Mouse (Mus musculus) midbrain, embryonic 10.5 days (tissue): ENCODE data around the gene Zswim1. TPM values are rescaled to one million over a fixed set of nuclear protein-coding genes. Genes with fewer than 3 reads are reported as not detected.
"Not testable (repeated sequence)": the region's sequence is repeated elsewhere in the genome, so short reads cannot be mapped to it uniquely, and the experiment has no call there.

ENCODE experiments used
- DNase-seq: peaks from one replicate; pipeline ENCODE4 v3.0.0-alpha.2; 2017; ENCODE audit warnings: low spot score
- H3K27ac ChIP-seq: fragments of 300-500 bp; sonication (generic); replicated peaks from 2 replicates; pipeline ENCODE4 v1.5.1; 2016; ENCODE audit warnings: mild to moderate bottlenecking
- H3K27me3 ChIP-seq: fragments of 300-500 bp; sonication (generic); 2 replicates; pipeline ENCODE4 v1.6.1; 2016; ENCODE audit warnings: low read depth, mild to moderate bottlenecking; ENCODE audit not compliant: poor library complexity, severe bottlenecking
- H3K36me3 ChIP-seq: fragments of 300-500 bp; sonication (generic); 2 replicates; pipeline ENCODE4 v1.6.1; 2016; ENCODE audit warnings: mild to moderate bottlenecking, moderate library complexity
- H3K4me1 ChIP-seq: fragments of 300-500 bp; sonication (generic); 2 replicates; pipeline ENCODE4 v1.6.1; 2016
- H3K4me3 ChIP-seq: fragments of 300-500 bp; sonication (generic); 2 replicates; pipeline ENCODE4 v1.5.1; 2016; ENCODE audit warnings: mild to moderate bottlenecking, moderate library complexity
- H3K9me3 ChIP-seq: fragments of 300-500 bp; sonication (generic); replicated peaks from 2 replicates; pipeline ENCODE4 v1.6.1; 2016; ENCODE audit warnings: mild to moderate bottlenecking
- WGBS: fragments of 180-500 bp; shearing (Covaris S2); methylation state at CpG from one replicate; pipeline ENCODE4 v1.1.7; 2016; 5-methylcytosine and 5-hydroxymethylcytosine counted together
- polyA plus RNA-seq: library from polyadenylated mRNA; unstranded; fragments of >200 nt; fragmentation: Nextera tagmentation; extraction: Ambion mirVana; gene quantifications from 2 replicates; pipeline ENCODE4 v1.2.1, GENCODE M21; 2016

Zswim1 gene
- polyA plus RNA-seq, 1 experiment from 2014 or later: 24.7 TPM

GRCm38 (mm10) chr2:164863411-164863810 lies 40.9 kb downstream of the Zswim1 start:
- 90% methylated on average over 9 of the region's 9 CpGs for WGBS

GRCm38 (mm10) chr2:164864593-164864992 lies 42.1 kb downstream of the Zswim1 start:
- no peak overlapping the region for H3K27ac ChIP-seq

More at GRCm38 (mm10) chr2:164863411-164863810, 40.9 kb downstream of the Zswim1 start:
- H3K27ac ChIP-seq, DNase-seq, H3K9me3 ChIP-seq, H3K4me3 ChIP-seq, H3K36me3 ChIP-seq: not testable (repeated sequence)
- peaks cover 24% of the 10 kb centered on the region for H3K4me1 ChIP-seq
- H3K27me3 ChIP-seq: peaks cover 16% of the 10 kb centered on the region

GRCm38 (mm10) chr2:164866741-164867551 lies 44.5 kb downstream of the Zswim1 start:
- H3K27me3 ChIP-seq: no peaks in the 10 kb centered on the region
- H3K27ac ChIP-seq: no peak overlapping the region
- no peaks in the 10 kb centered on the region for H3K36me3 ChIP-seq
- DNase-seq: no peak
- peaks cover 6% of the 10 kb centered on the region; the same call in 1 of the 2 replicates for H3K9me3 ChIP-seq
- H3K4me3 ChIP-seq: no peak overlapping the region
- peaks cover 14% of the 10 kb centered on the region for H3K4me1 ChIP-seq
- WGBS: 71% methylated on average over 16 of the region's 16 CpGs

More at GRCm38 (mm10) chr2:164864593-164864992, 42.1 kb downstream of the Zswim1 start:
- peaks cover 17% of the 10 kb centered on the region for H3K4me1 ChIP-seq
- no peak overlapping the region for H3K4me3 ChIP-seq
- 80% methylated on average over 4 of the region's 4 CpGs for WGBS
- H3K36me3 ChIP-seq: no peaks in the 10 kb centered on the region
- peaks cover 5% of the 10 kb centered on the region for H3K27me3 ChIP-seq
- no peak for DNase-seq
- H3K9me3 ChIP-seq: peaks cover 6% of the 10 kb centered on the region; the same call in 1 of the 2 replicates

GRCm38 (mm10) chr2:164867566-164867965 lies 45.1 kb downstream of the Zswim1 start:
- 90% methylated on average over 7 of the region's 7 CpGs for WGBS
- no peak overlapping the region for H3K27ac ChIP-seq
- H3K27me3 ChIP-seq: no peaks in the 10 kb centered on the region
- peaks cover 8% of the 10 kb centered on the region; the same call in 1 of the 2 replicates for H3K4me1 ChIP-seq
- no peak overlapping the region for H3K4me3 ChIP-seq
- no peaks in the 10 kb centered on the region for H3K36me3 ChIP-seq
- no peak for DNase-seq
- H3K9me3 ChIP-seq: peaks cover 6% of the 10 kb centered on the region; the same call in 1 of the 2 replicates

GRCm38 (mm10) chr2:164868491-164868890 lies 46.0 kb downstream of the Zswim1 start:
- Histone ChIP-seq H3K36me3 (no peaks in the 10 kb centered on the region), H3K27ac (no peak overlapping the region), H3K4me1 (0 out of 2 replicates have a peak, but pooled peaks cover 5% of the 10 kb centered on the region), H3K4me3 (no peak overlapping the region), H3K9me3 (peaks cover 6% of the 10 kb centered on the region; the same call in 1 of the 2 replicates), H3K27me3 (no peaks in the 10 kb centered on the region)
- WGBS: 87% methylated on average over 7 of the region's 7 CpGs
- no peak for DNase-seq

GRCm38 (mm10) chr2:164871602-164872303 lies 49.3 kb downstream of the Zswim1 start:
- H3K27me3 ChIP-seq: no peaks in the 10 kb centered on the region
- H3K4me1 ChIP-seq: peaks cover 15% of the 10 kb centered on the region
- H3K4me3 ChIP-seq: no peak overlapping the region
- H3K36me3 ChIP-seq: no peaks in the 10 kb centered on the region
- H3K27ac ChIP-seq: no peak overlapping the region
- WGBS: 54% methylated on average over 6 of the region's 6 CpGs
- DNase-seq: no peak
- H3K9me3 ChIP-seq: peaks cover 6% of the 10 kb centered on the region; the same call in 1 of the 2 replicates

GRCm38 (mm10) chr2:164873621-164874020 lies 51.1 kb downstream of the Zswim1 start:
- no peaks in the 10 kb centered on the region for H3K27me3 ChIP-seq
- peaks cover 7% of the 10 kb centered on the region for H3K36me3 ChIP-seq
- 69% methylated on average over 3 of the region's 3 CpGs for WGBS
- DNase-seq: no peak
- H3K4me3 ChIP-seq: no peak overlapping the region
- peaks cover 17% of the 10 kb centered on the region for H3K4me1 ChIP-seq
- H3K27ac ChIP-seq: peak overlapping the region; percentile 52; the same call in 1 of the 2 replicates
- H3K9me3 ChIP-seq: no peaks in the 10 kb centered on the region

- Histone ChIP-seq H3K27ac (peak overlapping the region; percentile 28; the same call in 1 of the 2 replicates), H3K9me3 (no peaks in the 10 kb centered on the region), H3K27me3 (no peaks in the 10 kb centered on the region), H3K4me3 (no peak overlapping the region), H3K36me3 (peaks cover 7% of the 10 kb centered on the region), H3K4me1 (peaks cover 18% of the 10 kb centered on the region)
- WGBS: 48% methylated on average over 1 of the region's 1 CpGs
- DNase-seq: no peak
Observed at GRCm38 (mm10) chr2:164874239-164874769, 51.8 kb downstream of the Zswim1 start.

GRCm38 (mm10) chr2:164875648-164876047 lies 53.2 kb downstream of the Zswim1 start:
- H3K27ac ChIP-seq, H3K36me3 ChIP-seq, H3K9me3 ChIP-seq, DNase-seq, H3K4me3 ChIP-seq, H3K27me3 ChIP-seq: not testable (repeated sequence)
- peaks cover 25% of the 10 kb centered on the region for H3K4me1 ChIP-seq
- WGBS: 50% methylated on average over 2 of the region's 2 CpGs

Other genes starting within 250 kb of the Zswim1 start
- gene Spint3, start 249.2 kb upstream of the Zswim1 start, polyA plus RNA-seq: not detected in 2 replicates
- gene Wfdc6a, start 237.2 kb upstream of the Zswim1 start, polyA plus RNA-seq: not detected in 2 replicates
- gene Eppin, start 229.1 kb upstream of the Zswim1 start, polyA plus RNA-seq: not detected in 2 replicates
- gene Wfdc6b, start 209.2 kb upstream of the Zswim1 start, polyA plus RNA-seq: not detected in 2 replicates
- gene Wfdc8, start 209.1 kb upstream of the Zswim1 start, polyA plus RNA-seq: not detected in 2 replicates
- gene Wfdc16, start 183.9 kb upstream of the Zswim1 start, polyA plus RNA-seq: not detected in 2 replicates
- not detected in 2 replicates for gene Wfdc10, start 166.6 kb upstream of the Zswim1 start, polyA plus RNA-seq
- not detected in 2 replicates for gene Wfdc9, start 166.1 kb upstream of the Zswim1 start, polyA plus RNA-seq
- not detected in 2 replicates for gene Wfdc11, start 148.6 kb upstream of the Zswim1 start, polyA plus RNA-seq
- not detected in 2 replicates for gene Wfdc13, start 137.6 kb upstream of the Zswim1 start, polyA plus RNA-seq
- gene Spint4, start 124.2 kb upstream of the Zswim1 start, polyA plus RNA-seq: not detected in 2 replicates
- gene Spint5, start 107.4 kb upstream of the Zswim1 start, polyA plus RNA-seq: not detected in 2 replicates
- 0.94 and 1.2 TPM in 2 replicates for gene Wfdc3, start 76.8 kb upstream of the Zswim1 start, polyA plus RNA-seq
- 80.1 and 80.2 TPM in 2 replicates for gene Dnttip1, start 76.7 kb upstream of the Zswim1 start, polyA plus RNA-seq
- gene Ube2c, start 52.8 kb upstream of the Zswim1 start, polyA plus RNA-seq: 575 and 639 TPM in 2 replicates
- gene Tnnc2, start 42.7 kb upstream of the Zswim1 start, polyA plus RNA-seq: not detected in 2 replicates
- gene Snx21, start 36.9 kb upstream of the Zswim1 start, polyA plus RNA-seq: 12.0 and 12.3 TPM in 2 replicates
- gene Acot8, start 17.8 kb upstream of the Zswim1 start, polyA plus RNA-seq: 14.9 and 15.3 TPM in 2 replicates
- gene Zswim3, start 17.6 kb upstream of the Zswim1 start, polyA plus RNA-seq: 9.7 and 11.6 TPM in 2 replicates
- 0.17 TPM in 1 of 2 replicates, not detected in the other for gene Spata25, start 5.9 kb downstream of the Zswim1 start, polyA plus RNA-seq
- gene Ctsa, start 10.2 kb downstream of the Zswim1 start, polyA plus RNA-seq: 85.7 and 98.2 TPM in 2 replicates
- gene Neurl2, start 10.8 kb downstream of the Zswim1 start, polyA plus RNA-seq: 3.8 and 5.4 TPM in 2 replicates
- gene Pltp, start 35.0 kb downstream of the Zswim1 start, polyA plus RNA-seq: 67.9 and 86.2 TPM in 2 replicates
- 73.8 and 93.8 TPM in 2 replicates for gene Pcif1, start 56.6 kb downstream of the Zswim1 start, polyA plus RNA-seq
- 14.1 and 17.1 TPM in 2 replicates for gene Zfp335, start 89.1 kb downstream of the Zswim1 start, polyA plus RNA-seq
- 0.39 and 0.97 TPM in 2 replicates for gene Mmp9, start 118.1 kb downstream of the Zswim1 start, polyA plus RNA-seq
- gene Slc12a5, start 138.1 kb downstream of the Zswim1 start, polyA plus RNA-seq: 0.99 and 2.1 TPM in 2 replicates
- 95.1 and 109 TPM in 2 replicates for gene Ncoa5, start 212.2 kb downstream of the Zswim1 start, polyA plus RNA-seq
- 6.4 and 8.1 TPM in 2 replicates for gene Cd40, start 232.9 kb downstream of the Zswim1 start, polyA plus RNA-seq